Mouse (Mus musculus) heart, embryonic 14.5 days (tissue): ENCODE data around the gene Elmod2. TPM values are rescaled to one million over a fixed set of nuclear protein-coding genes. Genes with fewer than 3 reads are reported as not detected.
A peak's percentile ranks its signal among the peaks of the same experiment; 100 is the strongest.

ENCODE experiments used
- ATAC-seq: fragments of 200-750 bp; cut with Nextera tagmentation; 2 replicates; pipeline ENCODE4 v1.8.0; 2017; ENCODE audit warnings: low read depth, moderate TSS enrichment; ENCODE audit not compliant: insufficient number of reproducible peaks, insufficient read depth, low FRiP score
- H3K27ac ChIP-seq, 2 experiments: fragments of 200-500 bp in 1 of 2; fragments of 300-500 bp in 1 of 2; sonication (generic) in 1 of 2; replicated peaks in 1 of 2; 2 replicates each; pipeline ENCODE4 v1.5.1; 2012 to 2014; ENCODE audit warnings: low read depth in 2 of 2, low read length in 2 of 2, control low read depth in 1 of 2, mild to moderate bottlenecking in 1 of 2, mixed read lengths in 1 of 2; ENCODE audit not compliant: control insufficient read depth in 1 of 2, insufficient read depth in 1 of 2
- H3K27me3 ChIP-seq: fragments of 300-500 bp; sonication (generic); 2 replicates; pipeline ENCODE4 v1.6.1; 2014; ENCODE audit warnings: mild to moderate bottlenecking, low read length, control low read depth; ENCODE audit not compliant: control insufficient read depth, insufficient read depth
- H3K36me3 ChIP-seq: fragments of 300-500 bp; sonication (generic); 2 replicates; pipeline ENCODE4 v1.6.1; 2014; ENCODE audit warnings: mild to moderate bottlenecking, control low read depth, low read length, mixed read lengths; ENCODE audit not compliant: control insufficient read depth, insufficient read depth
- H3K4me1 ChIP-seq, 2 experiments: fragments of 200-500 bp in 1 of 2; fragments of 300-500 bp in 1 of 2; sonication (generic) in 1 of 2; 2 replicates each; pipeline ENCODE4 v1.6.1; 2012 to 2014; ENCODE audit warnings: low read length in 2 of 2, control low read depth in 1 of 2, mixed read lengths in 1 of 2; ENCODE audit not compliant: control insufficient read depth in 2 of 2, insufficient read depth in 2 of 2
- H3K4me2 ChIP-seq: fragments of 300-500 bp; sonication (generic); 2 replicates; pipeline ENCODE4 v1.6.1; 2014; ENCODE audit warnings: mild to moderate bottlenecking, low read length
- H3K4me3 ChIP-seq, 2 experiments: fragments of 200-500 bp in 1 of 2; fragments of 300-500 bp in 1 of 2; sonication (generic) in 1 of 2; 2 replicates each; pipeline ENCODE4 v1.5.1; 2012 to 2014; ENCODE audit warnings: low read length in 2 of 2, mild to moderate bottlenecking in 2 of 2, control low read depth in 1 of 2, low read depth in 1 of 2, moderate library complexity in 1 of 2; ENCODE audit not compliant: control insufficient read depth in 1 of 2, insufficient read depth in 1 of 2
- H3K9ac ChIP-seq: fragments of 300-500 bp; sonication (generic); 2 replicates; pipeline ENCODE4 v1.6.1; 2014; ENCODE audit warnings: mild to moderate bottlenecking, low read length
- H3K9me3 ChIP-seq: fragments of 300-500 bp; sonication (generic); 2 replicates; pipeline ENCODE4 v1.6.1; 2016; ENCODE audit warnings: low read length, control low read depth; ENCODE audit not compliant: control insufficient read depth
- WGBS: fragments of 180-500 bp; shearing (Covaris S2); extraction: QIAGEN DNeasy Blood & Tissue Kit; methylation state at CpG from one replicate; pipeline ENCODE4 v1.1.7; 2014; 5-methylcytosine and 5-hydroxymethylcytosine counted together
- polyA plus RNA-seq: library from polyadenylated mRNA; unstranded; fragments of >200 nt; fragmentation: Nextera tagmentation; extraction: Ambion mirVana; gene quantifications from 2 replicates; pipeline ENCODE4 v1.2.1, GENCODE M21; 2014

The Elmod2 gene
- polyA plus RNA-seq, 1 experiment from 2014 or later: 12.6 TPM

GRCm38 (mm10) chr8:83278431-83278830 lies 53.9 kb downstream of the Elmod2 start:
- WGBS: 76% methylated on average over 6 of the region's 6 CpGs
- no peaks in the 10 kb centered on the region for H3K9me3 ChIP-seq

GRCm38 (mm10) chr8:83274470-83274869 lies 57.8 kb downstream of the Elmod2 start:
- no peaks in the 10 kb centered on the region for H3K36me3 ChIP-seq
- H3K27me3 ChIP-seq: no peaks in the 10 kb centered on the region
- no peaks in the 10 kb centered on the region for H3K9me3 ChIP-seq
- peaks cover 3% of the 10 kb centered on the region in 2 experiments; a peak in 2 of 4 replicates for H3K4me1 ChIP-seq
- H3K4me3 ChIP-seq: peak overlapping the region in 1 of 2 experiments; percentile 9; a peak in 1 of 4 replicates
- peak overlapping the region; percentile 59 for H3K4me2 ChIP-seq
- peak overlapping the region; percentile 65 for H3K9ac ChIP-seq
- 28% methylated on average over 11 of the region's 11 CpGs for WGBS
- ATAC-seq: no peak
- peak overlapping the region; percentile 23 to 42; a peak in 2 of 4 replicates for H3K27ac ChIP-seq

More at GRCm38 (mm10) chr8:83278431-83278830, 53.9 kb downstream of the Elmod2 start:
- H3K27ac ChIP-seq: no peak overlapping the region
- ATAC-seq: no peak
- H3K9ac ChIP-seq: no peak overlapping the region
- no peaks in the 10 kb centered on the region for H3K27me3 ChIP-seq
- no peak overlapping the region for H3K4me2 ChIP-seq
- H3K4me1 ChIP-seq: peaks cover 3% of the 10 kb centered on the region in 2 experiments; a peak in 2 of 4 replicates
- no peaks in the 10 kb centered on the region for H3K36me3 ChIP-seq
- H3K4me3 ChIP-seq: no peak overlapping the region

DNA sequence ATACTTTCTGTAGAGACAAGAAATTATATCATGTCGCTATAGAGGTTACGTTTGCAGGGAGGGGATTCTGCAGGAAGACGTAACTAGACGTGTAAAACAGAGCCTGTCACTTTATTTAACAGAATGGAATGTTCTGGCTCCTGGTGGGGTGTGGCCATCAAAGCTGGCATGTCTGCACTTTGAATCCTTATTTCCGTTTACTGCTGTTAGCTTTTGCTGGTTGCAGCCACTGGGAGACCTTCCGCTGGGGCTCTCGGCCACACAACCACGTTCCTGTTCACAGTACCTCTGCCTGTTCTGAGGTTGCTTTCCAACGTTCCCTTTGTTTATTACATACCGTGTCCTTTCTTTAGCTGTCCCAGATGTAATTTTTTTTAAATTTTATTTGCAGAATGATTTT lies 59.8 kb downstream of the Elmod2 start:
- Histone ChIP-seq H3K4me1 (peaks cover 3% of the 10 kb centered on the region in 2 experiments; a peak in 2 of 4 replicates), H3K27ac (no peak overlapping the region), H3K9me3 (no peaks in the 10 kb centered on the region), H3K4me2 (no peak overlapping the region), H3K27me3 (no peaks in the 10 kb centered on the region), H3K4me3 (no peak overlapping the region), H3K9ac (no peak overlapping the region), H3K36me3 (no peaks in the 10 kb centered on the region)
- ATAC-seq: no peak
- WGBS: 63% methylated on average over 10 of the region's 10 CpGs

DNA sequence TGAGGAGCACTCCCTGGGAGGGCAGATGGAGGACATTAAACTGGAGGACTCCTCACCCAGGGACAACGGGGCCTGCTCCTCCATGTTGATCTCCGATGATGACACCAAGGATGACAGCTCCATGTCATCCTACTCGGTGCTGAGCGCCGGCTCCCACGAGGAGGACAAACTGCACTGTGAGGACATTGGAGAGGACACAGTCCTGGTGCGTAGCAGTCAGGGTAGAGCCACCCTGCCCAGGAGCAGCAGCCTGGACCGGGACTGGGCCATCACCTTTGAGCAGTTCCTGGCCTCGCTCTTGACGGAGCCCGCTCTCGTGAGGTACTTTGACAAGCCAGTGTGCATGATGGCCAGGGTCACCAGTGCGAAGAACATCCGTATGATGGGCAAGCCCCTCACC lies 61.1 kb downstream of the Elmod2 start:
- no peak overlapping the region for H3K4me2 ChIP-seq

More for the DNA sequence above, 61.1 kb downstream of the Elmod2 start:
- H3K9me3 ChIP-seq: no peaks in the 10 kb centered on the region
- no peak overlapping the region for H3K27ac ChIP-seq
- H3K4me1 ChIP-seq: peaks cover 3% of the 10 kb centered on the region in 2 experiments; a peak in 2 of 4 replicates
- no peaks in the 10 kb centered on the region for H3K27me3 ChIP-seq
- no peak overlapping the region for H3K4me3 ChIP-seq
- WGBS: 93% methylated on average over 14 of the region's 14 CpGs
- no peak overlapping the region for H3K9ac ChIP-seq
- ATAC-seq: no peak
- H3K36me3 ChIP-seq: no peaks in the 10 kb centered on the region

Other genes starting within 250 kb of the Elmod2 start
- 0.85 and 1.1 TPM in 2 replicates for gene Tbc1d9, start 167.1 kb downstream of the Elmod2 start, polyA plus RNA-seq
- gene Gm10645, start 166.3 kb downstream of the Elmod2 start, polyA plus RNA-seq: 0.85 and 1.2 TPM in 2 replicates
- not detected in 2 replicates for gene Ucp1, start 42.1 kb downstream of the Elmod2 start, polyA plus RNA-seq
- gene Mgat4d, start 16.0 kb upstream of the Elmod2 start, polyA plus RNA-seq: not detected in 2 replicates
- gene Clgn, start 57.4 kb upstream of the Elmod2 start, polyA plus RNA-seq: 0.08 TPM in 1 of 2 replicates, not detected in the other
- 76.3 and 79.9 TPM in 2 replicates for gene Scoc, start 125.9 kb upstream of the Elmod2 start, polyA plus RNA-seq
- gene Olfr370, start 203.3 kb upstream of the Elmod2 start, polyA plus RNA-seq: not detected in 2 replicates
- gene Ndufb7, start 234.2 kb upstream of the Elmod2 start, polyA plus RNA-seq: 717 and 718 TPM in 2 replicates